Mouse (Mus musculus) adrenal gland (tissue): ENCODE measurements around the gene Zfand6.

Experiments
- intact Hi-C: fragments of 180-260 bp; cut with DNase I; formaldehyde crosslinking; loops from one replicate; pipeline ENCODE4 v1.15.1; 2025
- long read RNA-seq, 2 experiments: library from polyadenylated mRNA; unstranded; transcript quantifications; one replicate each; pipeline ENCODE4 v2.0.0; 2020; ENCODE audit warnings: borderline replicate concordance in 1 of 2; ENCODE audit not compliant: insufficient replicate concordance in 1 of 2

The Zfand6 gene
- long read RNA-seq, experiment 1, transcript Zfand6-208 (7 exons, 2,955 nt), result major isoform, 24 of 64 reads
- long read RNA-seq, experiment 1, transcript Zfand6-202 (7 exons, 1,538 nt), result minor isoform, 14 of 64 reads
- long read RNA-seq, experiment 1, partial matches to known transcripts, result 10 of 64 reads
- long read RNA-seq, experiment 1, other reads (novel, unspliced or antisense), result 12 of 64 reads
- long read RNA-seq, experiment 2, transcript Zfand6-202 (7 exons, 1,538 nt), result minor isoform, 7 of 73 reads
- long read RNA-seq, experiment 2, transcript Zfand6-208 (7 exons, 2,955 nt), result major isoform, 42 of 73 reads
- long read RNA-seq, experiment 2, partial matches to known transcripts, result 11 of 73 reads
- long read RNA-seq, experiment 2, other reads (novel, unspliced or antisense), result 12 of 73 reads

DNA sequence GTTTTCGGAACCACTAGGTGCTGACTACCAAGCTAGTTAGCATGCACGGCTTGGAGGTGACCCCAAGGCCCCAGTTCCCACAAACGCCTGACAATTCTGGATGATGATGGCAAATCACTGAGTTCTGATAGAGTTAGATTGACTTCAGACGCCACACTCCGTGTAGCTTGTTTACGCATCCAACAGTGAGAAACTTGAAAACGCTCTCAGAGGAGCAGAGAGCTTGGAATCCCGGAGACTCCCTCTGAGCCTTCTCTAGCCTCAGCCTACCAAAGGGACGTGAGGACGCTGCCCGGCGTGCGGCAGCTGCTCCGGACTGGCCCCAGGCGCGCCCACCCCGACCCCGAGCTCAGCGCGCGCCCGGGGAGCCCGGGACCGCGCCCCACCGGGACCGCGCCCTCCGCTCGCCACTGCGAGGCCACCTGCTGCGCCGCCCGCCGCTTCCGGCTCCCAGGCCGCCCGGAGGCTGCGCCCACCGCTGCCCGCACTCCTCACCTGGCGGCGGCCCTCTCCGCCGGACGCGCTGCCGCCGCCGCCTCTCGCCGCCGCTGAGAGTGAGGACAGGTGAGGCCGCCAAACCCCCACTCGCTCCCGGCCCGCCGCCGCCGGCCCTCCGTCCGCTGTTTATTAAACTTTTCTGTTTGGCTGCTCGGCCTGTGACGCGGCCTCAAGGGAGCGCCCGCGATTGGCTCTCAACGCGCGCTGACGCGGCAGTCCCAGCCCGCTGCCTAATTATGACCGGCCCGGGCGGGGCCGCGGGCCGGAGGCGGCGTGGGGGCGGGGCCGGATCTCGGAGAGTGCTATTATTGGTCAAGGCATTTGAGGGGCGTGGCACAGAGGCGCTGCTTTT, at the start of gene Zfand6:
Gene Zfand6 (minus strand): TSS at position 709 of the 850 bp plus-strand sequence.
- intact Hi-C loops, result loop anchor here (5.0 kb wide), 1 partner anchor 82 kb away; the partner anchor contains the start of gene Fah

DNA sequence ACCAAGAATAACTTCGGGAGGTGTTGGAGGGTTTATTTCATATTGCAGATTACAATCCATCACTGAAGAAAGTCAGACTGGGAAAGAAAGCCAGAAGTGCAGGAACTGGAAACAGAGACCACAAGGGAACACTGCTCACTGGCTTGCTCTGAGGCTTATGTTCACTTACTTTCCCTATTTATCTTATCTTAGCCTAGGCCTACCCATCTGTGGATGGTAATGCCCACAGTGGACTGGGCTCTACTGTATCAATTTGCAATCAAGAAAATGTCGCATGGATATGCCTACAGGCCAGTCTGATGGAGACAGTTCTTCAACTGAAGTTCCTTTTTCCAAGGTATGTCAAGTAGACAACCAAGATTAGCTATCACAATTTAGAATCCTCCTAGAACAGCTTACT, 47.0 kb upstream of the Zfand6 start:
- intact Hi-C loops, result no loop called here

DNA sequence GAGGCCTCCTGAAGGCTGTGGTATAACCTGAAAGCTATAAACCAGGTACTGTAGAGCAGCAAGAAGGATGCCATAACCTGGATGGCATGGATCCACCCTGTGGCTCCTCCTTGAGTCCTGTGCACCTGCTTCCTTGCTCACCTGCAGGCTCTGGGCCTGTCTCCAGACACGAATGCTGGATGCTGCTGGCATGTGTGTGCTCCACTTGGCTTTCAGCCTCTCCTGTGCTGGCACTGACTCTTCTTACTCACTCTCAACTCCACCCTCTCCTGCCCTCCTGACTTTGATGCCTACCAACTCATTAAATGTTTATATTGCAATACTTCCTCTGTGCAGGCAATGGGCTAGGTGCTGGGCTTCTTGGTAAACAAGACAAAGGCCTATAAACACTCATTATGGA, 43.3 kb upstream of the Zfand6 start:
- intact Hi-C loops, result no loop called here

DNA sequence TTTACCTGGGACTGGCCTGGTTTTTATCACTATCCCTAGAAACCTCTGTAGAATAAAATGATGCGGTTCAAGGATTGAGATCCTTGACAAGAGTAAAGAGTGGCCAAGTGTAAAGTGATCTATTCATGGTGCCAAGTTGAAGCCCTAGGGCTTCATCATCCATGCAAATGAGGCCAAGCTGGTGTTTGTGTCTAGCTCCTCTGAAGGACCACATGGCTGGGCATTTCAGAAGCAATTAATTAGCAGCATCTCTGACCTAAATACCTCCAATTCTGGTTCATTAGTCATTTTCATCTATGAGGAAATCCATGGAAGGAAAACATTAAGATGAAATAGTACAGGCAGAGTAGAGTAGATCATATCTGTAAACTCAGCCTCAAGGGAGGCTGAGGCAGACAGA, 42.3 kb upstream of the Zfand6 start:
- intact Hi-C loops, result no loop called here

DNA sequence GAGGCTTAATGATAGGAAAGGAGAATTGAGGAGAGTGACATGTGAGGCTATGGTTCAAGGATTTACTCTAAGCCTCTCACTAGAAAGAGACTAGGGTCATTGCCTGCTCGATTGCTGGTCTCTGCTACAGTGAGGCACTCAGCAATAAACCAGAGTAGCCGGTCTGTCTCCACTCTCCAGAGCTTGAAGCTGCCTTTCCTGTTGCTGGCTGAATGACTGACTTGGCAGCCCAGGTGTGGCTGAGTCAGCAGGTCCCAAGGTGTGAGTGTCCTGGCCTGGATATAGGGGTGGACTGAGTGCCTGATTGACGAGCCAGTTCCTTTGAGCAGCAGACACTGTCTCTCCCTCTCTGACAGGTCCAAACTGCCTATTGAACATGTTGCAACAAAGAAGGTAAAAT, 41.3 kb upstream of the Zfand6 start:
- intact Hi-C loops, result no loop called here

DNA sequence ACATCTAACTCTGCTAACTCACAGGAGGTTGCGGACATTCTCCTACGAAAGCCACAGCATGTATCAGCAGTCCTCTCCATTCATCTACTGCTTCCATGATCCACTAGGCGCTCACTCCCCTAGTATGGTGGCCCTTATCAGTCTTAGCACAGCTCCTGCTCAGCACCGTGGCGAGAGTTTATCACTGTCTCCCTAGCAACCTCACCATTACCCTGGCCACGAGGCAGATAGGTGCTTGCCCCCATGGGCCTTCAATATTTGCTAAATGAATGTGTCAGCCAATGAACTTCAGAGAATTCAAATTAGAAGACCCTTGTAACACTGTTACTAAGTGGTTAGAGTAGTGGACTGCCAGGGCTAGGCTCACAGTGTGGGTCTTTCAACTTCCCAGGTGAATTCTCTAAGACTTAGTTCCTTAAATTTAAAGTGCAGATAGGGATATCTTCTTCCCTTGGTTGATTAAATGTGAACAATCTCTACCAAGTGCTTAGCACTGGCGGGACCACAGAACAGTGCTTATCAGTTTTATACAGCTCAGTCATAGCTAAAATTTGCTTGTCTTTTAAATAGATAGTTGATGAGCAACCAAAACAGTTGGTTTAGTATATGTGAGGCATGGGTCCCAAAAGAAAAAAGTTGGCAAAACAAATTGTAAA, 33.2 kb upstream of the Zfand6 start:
- intact Hi-C loops, result no loop called here

DNA sequence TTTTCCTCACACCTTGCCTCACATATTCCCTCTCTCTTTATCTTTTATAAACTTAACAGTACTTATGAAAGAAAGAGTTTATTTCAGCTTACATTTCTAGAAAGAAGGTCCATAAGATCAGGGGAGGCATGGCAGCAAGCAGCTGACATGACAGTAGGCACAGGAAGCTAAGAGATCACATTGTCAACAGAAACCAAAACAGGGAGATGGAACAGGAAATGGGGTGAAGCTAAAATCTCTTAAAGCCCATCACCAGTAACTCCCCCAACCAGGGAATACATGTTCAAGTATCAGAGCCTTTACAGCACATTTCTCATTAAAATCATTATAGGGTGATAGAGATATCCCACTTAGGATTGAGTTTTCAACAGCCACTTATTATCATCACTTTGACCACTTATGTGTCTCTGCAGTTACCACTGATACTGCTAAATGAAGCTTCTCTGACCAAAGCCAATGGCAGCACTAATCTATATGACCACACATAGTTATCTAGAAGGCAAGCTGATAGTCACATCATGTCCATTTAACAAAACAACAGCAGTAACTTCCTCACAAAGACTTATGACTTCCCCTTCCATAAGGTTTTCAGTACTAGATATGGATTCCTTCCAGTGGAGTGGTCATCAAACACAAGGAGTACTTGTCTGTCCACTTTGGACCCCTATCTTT, 20.7 kb upstream of the Zfand6 start:
- intact Hi-C loops, result no loop called here

DNA sequence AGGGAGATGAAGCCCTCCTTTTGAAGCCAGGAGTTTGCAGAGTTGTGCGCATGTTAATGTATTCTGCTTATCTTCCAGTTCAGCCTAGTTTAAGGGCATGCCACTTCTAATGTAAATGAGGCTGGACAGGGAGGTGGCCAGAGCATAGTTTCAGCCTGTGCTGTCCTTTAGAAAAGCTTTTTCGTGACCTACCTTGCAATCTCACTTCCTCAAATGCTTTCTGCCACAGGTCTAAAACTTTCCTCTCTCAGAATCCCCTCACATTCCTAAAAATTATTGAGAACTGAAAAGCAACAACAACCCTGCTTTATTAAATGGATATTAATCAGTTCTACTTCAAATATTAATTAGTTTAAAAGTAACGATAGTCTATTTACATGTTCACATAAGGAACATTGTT, 17.1 kb upstream of the Zfand6 start:
- intact Hi-C loops, result no loop called here

DNA sequence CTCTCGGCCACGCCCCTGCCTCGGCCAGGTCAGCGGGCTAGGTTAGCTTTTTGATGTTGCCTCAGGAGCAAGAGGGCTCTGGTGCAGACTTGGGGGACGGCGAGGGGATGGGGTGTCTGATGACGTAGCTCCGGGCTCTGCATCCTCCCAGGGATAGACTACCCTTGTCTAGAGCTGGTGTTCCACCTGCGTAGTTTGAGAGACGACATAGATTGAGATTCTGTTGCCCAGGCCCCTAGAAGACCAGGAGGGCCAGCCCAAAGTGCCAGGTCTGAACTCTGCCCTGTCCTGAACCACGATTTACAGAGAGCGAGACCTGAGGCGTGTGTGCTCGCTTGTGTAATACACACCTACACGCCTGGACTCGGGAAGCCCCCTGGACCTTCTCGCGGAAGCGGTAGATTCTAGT, 346 bp upstream of the Zfand6 start:
- intact Hi-C loops, result loop anchor here (5.0 kb wide), 1 partner anchor 83 kb away; the partner anchor contains the start of gene Fah

DNA sequence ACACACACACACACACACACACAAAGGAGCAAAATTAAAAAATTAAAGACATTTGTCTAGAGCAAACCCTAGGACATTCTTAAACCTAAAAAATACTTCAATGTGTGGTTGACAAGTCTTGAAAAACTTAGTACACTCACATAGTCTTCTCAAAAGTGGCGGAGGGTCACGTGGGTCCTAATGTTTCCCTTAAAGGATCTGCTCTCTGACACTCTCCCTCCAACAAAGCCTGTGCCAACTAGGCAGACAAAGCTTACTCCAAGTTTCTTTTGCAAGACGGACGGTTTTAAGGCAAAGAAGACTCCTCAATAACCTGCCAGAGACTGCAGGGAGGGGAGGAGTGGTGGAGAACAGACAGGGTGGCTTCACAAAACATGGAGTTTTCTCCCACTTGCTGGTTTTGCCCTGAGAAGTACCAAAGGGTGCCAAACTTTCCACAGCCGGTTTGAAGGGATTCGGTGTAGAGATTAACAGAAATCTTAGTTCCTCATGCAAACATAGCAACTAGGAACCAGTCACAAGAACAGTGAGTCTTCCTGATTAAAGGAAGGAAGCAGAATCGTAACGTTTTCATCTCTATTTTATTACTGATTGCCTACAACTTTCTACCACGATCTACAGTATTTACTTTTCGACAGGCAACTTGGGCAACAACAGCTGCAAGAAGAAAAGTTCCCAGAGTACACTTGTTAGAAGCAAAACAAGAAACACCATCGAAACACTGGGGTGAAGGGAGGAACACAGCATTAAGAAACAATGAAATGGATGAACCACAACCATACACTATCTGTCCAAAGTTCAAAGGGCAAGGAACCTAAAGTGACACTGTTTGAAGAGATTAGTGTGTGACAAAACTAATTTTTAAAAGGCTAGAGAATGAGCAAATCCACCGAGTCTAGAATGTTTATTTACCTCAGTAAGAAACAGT, 1.8 kb downstream of the Zfand6 start:
- intact Hi-C loops, result no loop called here

- intact Hi-C loops, result no loop called here
Observed at GRCm38 (mm10) chr7:84686380-84686779, 3.4 kb downstream of the Zfand6 start.

GRCm38 (mm10) chr7:84684675-84685074, 5.1 kb downstream of the Zfand6 start:
- intact Hi-C loops, result no loop called here

DNA sequence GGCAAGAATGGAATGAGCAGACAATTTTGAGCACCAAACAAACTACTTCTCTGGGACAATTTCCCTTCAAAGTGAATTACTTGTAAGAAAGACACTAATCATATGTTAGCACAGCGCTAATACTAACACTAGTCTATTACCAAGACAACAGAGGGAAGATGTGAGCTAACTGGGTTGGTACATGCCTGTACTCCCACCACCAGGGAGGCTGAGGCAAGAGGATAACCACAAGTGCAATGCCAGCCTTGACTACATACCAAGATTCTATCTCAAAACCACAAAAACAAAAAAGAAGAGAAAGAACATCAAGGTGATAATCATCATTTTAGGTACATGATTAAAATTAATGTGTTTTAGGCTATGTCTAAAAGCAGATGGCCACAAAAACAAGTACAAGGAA, 8.2 kb downstream of the Zfand6 start:
- intact Hi-C loops, result no loop called here

GRCm38 (mm10) chr7:84680931-84681330, 8.8 kb downstream of the Zfand6 start:
- intact Hi-C loops, result no loop called here

DNA sequence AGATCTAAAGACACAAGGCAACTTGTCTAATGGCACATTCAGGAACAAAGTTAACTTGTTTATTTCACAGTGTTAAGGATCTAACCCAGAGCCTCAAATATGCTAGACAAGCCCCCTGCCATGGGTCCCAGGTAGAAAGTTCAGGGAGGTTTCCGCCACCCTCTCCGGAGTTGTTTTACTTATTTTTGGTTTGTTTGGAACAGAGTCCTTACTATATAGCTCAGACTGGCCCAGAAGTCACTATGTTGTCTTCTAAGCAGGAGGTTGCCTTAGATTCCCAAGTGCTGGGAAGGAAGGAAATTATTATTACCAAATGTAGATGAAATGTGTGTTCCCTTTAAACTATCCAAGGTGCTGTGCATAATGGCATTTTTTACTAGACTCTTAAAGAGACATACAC, 9.7 kb downstream of the Zfand6 start:
- intact Hi-C loops, result no loop called here

DNA sequence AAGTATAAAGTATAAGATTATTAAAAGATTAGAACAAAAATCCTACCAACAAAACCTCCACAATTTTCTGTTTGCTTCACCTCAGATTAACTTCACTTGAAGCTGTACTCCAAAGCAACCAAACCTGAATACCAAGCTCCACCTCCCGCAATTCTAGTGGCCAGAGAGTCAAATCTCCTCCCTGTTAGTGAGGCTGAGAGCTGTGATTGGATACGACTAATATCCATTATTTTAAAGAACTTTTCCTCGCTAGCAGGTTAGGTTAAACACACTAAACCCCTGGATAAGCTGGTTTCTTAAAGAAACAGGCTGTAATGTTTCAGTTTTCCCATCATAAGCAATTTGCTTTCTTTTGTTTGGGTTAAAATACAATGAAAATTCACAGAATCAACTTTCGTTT, 10.5 kb downstream of the Zfand6 start:
- intact Hi-C loops, result loop anchor here (5.0 kb wide), 1 partner anchor 72 kb away; the partner anchor contains the start of gene Fah

DNA sequence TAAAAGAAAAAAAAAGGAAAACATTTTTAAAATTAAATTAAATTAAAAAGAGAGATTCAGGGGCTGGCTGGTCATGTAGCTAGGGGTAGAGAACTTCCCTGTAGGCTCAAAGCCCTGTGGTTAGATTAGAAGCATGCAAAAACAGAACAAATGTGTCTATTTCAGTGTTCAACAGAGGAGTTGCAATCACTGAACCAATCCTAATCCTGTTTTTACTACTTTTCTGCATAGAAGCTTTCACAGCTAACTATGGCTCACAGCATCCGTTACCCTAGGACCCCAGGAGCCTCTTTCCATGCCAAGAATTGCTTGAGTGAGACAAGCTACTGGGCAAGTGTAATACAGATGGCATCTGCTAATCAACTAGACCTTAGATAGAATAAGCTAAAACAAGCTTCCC, 16.7 kb downstream of the Zfand6 start:
- intact Hi-C loops, result no loop called here

- intact Hi-C loops, result no loop called here
Observed at GRCm38 (mm10) chr7:84669554-84670152, 20.1 kb downstream of the Zfand6 start.

GRCm38 (mm10) chr7:84667946-84668345, 21.8 kb downstream of the Zfand6 start:
- intact Hi-C loops, result no loop called here

DNA sequence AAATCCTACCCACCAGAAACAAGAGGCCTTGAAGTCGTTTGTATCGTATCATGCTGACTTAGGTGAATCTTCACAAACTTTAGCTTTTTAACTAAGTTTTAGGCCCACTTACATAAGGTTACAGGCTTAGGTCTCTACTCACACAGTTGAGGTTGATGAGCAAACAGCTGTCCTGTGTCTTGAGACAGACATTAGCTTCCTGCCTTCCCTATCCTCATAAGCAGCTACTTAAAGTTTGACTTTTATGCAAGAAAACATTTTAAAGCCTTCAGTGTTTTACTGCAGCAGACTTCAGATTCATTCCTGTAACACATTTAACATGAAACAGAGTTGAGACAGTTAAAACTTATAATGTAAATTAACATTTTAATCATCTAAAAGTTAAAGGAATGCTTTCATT, 37.0 kb downstream of the Zfand6 start:
- intact Hi-C loops, result no loop called here
